Mouse (Mus musculus) lung, adult 2 months (tissue): ENCODE measurements at regions not wholly inside any gene's neighbourhood (a gene's known extent, or its start where the extent isn't known, plus 50 kb on each side); places are given as distances from the start of the nearest gene placed in this dataset.

Experiments used
- DNase-seq: peaks from one replicate; pipeline ENCODE4 v3.0.0; 2022
- H3K4me1 ChIP-seq: fragments of 200-500 bp; 2 replicates; pipeline ENCODE4 v1.6.1; 2011; ENCODE audit warnings: low read length; ENCODE audit not compliant: control insufficient read depth, insufficient read depth
- H3K4me3 ChIP-seq: fragments of 200-500 bp; replicated peaks from 2 replicates; pipeline ENCODE3; 2011; ENCODE audit warnings: low read depth, mild to moderate bottlenecking, control low read depth, low read length; ENCODE audit errors: extremely low read depth
- CTCF ChIP-seq: fragments of 200-500 bp; IDR thresholded peaks from 2 replicates; pipeline ENCODE4 v1.5.1; 2011; ENCODE audit warnings: mild to moderate bottlenecking, low read length, control low read depth; ENCODE audit not compliant: insufficient read depth
- POLR2A ChIP-seq: fragments of 200-500 bp; IDR thresholded peaks from 2 replicates; pipeline ENCODE4 v1.6.1; 2011; ENCODE audit warnings: low read depth, mild to moderate bottlenecking, control low read depth, low read length, borderline replicate concordance; ENCODE audit errors: extremely low read depth
- WGBS: fragments of 180-500 bp; shearing (Covaris S2); methylation state at CpG from one replicate; pipeline ENCODE4 v1.1.7; 2018; 5-methylcytosine and 5-hydroxymethylcytosine counted together

DNA sequence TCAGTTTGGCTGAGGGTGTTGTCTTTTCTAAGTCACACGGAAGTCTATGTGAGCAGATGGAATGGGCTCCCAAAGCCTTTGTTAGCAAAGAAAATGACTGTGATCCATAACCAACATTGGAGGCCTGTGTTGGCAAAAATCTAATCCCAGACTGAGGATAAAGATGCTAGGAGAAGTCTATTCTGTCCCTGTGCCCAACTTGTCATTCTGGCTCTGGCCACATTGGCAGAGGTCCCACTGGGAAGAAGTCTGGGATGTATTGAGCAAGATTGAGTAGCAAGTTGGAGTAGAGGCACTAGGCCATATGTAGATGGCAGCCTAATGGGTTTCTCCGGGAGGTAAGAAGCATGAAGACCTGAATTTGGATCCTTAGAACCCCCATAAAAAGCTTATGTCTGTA lies 54.1 kb downstream of the Nog start:
- DNase-seq, result no peak
- WGBS, result 93% methylated on average over 2 of the region's 2 CpGs
- no peak overlapping the region for H3K4me3 ChIP-seq
- TF ChIP-seq CTCF, result no peak
- no peak for TF ChIP-seq POLR2A
- no peaks in the 10 kb centered on the region for H3K4me1 ChIP-seq

DNA sequence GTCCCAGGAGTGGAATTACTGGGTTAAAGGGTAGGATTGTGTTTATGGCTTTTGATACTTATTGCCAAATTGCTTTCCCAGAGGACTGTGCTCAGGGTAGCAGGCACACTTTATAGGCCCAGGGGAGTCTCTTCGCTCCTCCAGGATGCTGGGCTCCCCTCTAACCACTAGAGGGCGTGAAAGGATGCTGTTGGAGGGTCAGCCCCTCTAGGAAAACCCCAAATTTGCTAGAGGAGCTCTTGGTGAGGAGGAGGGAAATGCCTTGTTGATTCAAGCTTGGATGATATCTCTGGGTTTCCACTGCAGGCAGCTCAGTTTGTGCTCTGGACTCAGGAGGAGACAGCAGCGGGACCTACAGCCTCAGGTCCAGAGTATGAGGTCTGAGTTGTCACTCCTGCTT lies 58.8 kb downstream of the Nog start:
- TF ChIP-seq POLR2A (no peak), CTCF (0 out of 2 replicates have a peak, but pooled peaks have one; percentile 13)
- Histone ChIP-seq H3K4me3 (no peak overlapping the region), H3K4me1 (no peaks in the 10 kb centered on the region)
- no peak for DNase-seq
- WGBS, result 37% methylated on average over 3 of the region's 3 CpGs

DNA sequence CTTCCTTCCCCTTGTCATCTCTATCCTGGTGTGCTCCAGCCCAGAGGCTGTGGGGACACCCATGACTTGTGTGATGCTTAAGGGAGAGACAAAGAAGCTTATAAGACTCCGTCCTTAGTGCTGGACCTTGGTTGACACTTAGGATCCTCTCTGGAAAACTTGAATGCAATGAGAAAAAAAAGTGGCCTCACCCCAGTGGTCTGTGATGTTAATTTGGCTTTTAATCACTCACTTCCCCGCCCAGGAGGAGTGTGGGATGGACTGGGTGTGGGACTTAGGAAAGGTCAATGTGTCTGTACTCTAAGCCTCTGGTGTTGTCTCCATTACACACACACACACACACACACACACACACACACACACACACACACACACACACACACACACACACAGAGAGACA lies 60.0 kb downstream of the Nog start:
- TF ChIP-seq POLR2A, result no peak
- no peak for TF ChIP-seq CTCF
- no peak overlapping the region for H3K4me3 ChIP-seq
- no peaks in the 10 kb centered on the region for H3K4me1 ChIP-seq
- WGBS, result 77% methylated on average over 2 of the region's 2 CpGs
- DNase-seq, result no peak

DNA sequence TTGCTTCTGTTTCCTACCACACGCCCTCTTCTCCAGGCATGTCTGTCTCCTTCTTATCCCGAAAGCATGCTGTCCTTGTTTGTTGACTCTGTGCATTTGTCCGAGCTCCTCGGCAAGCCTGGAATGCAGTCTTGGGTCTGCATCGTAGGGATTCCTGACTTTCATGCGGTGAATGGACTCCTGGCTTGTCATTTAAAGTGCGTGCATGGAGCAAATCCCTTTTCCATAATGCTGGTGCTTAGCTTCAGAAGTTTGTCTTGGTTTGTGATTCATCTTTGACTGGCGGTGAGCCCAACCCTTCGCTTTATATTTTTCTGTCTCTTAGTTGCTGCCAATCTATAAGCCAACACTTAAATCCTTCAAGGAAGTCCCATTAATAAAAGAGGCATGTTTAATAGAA lies 62.2 kb downstream of the Nog start:
- no peak overlapping the region for H3K4me3 ChIP-seq
- no peaks in the 10 kb centered on the region for H3K4me1 ChIP-seq
- 28% methylated on average over 9 of the region's 9 CpGs for WGBS
- TF ChIP-seq POLR2A, result no peak
- no peak for DNase-seq

DNA sequence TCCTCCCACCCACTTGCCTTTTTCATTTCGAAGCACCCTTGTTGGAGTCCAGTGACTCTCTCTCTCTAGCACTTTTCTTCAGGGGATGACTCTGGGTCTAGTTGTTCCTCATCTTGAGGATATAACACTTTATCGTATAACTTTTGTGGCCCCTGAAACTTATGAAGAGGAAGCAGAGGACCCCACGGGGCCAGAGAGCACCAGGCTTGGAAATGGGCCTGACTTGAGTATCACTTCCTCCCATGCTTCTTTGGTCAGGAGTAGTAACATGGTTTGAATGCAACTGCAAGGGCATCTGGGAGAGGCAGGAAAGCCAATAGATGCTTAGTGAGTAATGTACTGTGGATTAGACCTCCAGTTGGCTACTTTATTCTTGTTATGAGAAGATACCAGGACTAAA lies 65.2 kb downstream of the Nog start:
- no peak for DNase-seq
- no peak for TF ChIP-seq POLR2A
- TF ChIP-seq CTCF, result no peak
- Histone ChIP-seq H3K4me1 (no peaks in the 10 kb centered on the region), H3K4me3 (no peak overlapping the region)
- 86% methylated on average over 3 of the region's 3 CpGs for WGBS

DNA sequence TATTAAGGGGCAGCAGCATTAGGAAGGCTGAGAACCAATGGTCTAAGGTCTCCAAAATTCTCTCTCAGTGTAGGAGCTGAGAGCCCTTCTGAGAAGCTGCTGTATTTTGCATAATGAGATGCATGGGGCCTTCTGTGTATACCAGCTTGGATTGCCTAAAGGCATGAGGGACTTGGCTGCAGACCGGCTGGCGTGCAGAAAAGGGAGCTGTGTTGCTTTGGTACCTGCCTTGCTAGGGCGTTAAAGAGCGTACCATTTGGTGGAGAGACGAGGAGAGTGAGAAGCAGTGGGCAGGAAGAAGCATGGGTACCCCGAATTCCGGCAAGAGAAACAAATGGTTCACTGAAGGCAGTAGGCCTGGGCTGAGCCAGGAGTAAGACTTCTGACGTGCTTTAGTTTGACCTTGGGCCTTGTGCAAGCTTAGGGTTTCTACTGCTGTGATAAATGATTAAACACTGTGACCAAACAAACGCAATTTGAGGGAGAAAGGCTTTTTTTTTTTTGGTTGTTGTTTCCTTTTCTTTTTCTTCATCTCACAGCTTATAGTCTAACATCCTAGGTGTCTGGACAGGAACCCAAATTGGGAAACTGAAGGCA lies 69.2 kb downstream of the Nog start:
- TF ChIP-seq CTCF (no peak), POLR2A (no peak)
- Histone ChIP-seq H3K4me1 (no peaks in the 10 kb centered on the region), H3K4me3 (no peak overlapping the region)
- 73% methylated on average over 9 of the region's 9 CpGs for WGBS
- no peak for DNase-seq

DNA sequence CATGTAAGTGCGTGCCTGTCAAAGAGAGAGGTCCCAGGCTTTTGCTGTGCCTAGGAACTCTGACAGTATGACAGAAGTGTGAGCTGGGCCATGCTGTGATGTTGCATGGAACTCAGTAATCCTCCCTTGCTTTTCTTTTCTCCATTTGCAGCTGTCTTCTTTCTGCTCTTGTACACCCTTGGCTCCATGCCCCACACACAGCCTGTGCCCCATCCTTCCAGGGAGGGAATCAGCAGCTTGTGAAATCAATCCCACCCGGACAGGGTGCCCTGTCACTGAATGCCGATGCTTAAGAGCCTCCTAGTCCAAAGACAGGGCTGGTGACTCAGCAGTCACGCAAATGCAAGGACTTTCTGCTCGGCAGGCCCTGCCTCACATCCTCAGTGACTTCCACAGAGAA lies 72.4 kb downstream of the Nog start:
- H3K4me1 ChIP-seq, result no peaks in the 10 kb centered on the region
- no peak overlapping the region for H3K4me3 ChIP-seq
- TF ChIP-seq POLR2A (no peak), CTCF (no peak)
- WGBS, result 55% methylated on average over 5 of the region's 5 CpGs
- no peak for DNase-seq

DNA sequence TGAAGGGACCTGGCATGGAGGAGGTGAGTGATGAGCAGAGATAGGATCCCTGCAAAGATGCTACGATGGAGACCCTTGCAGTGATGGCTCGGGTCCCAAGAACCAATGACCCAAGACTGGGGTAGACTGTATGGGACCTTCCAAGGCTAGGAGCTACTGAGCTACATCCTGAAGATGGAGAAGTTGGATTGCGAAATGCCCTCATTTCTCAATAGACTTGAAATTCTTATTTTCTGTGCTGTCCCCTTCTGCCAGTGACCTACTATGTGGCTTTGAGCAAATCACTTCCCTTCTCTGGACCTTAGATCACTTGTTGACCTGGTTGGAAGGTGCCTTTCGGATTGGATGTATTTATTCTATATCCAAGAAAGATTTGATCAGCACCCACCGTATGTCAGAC lies 88.9 kb downstream of the Nog start:
- WGBS, result 77% methylated on average over 5 of the region's 5 CpGs
- DNase-seq, result no peak
- no peak overlapping the region for H3K4me3 ChIP-seq
- TF ChIP-seq CTCF, result no peak
- no peak for TF ChIP-seq POLR2A
- no peaks in the 10 kb centered on the region for H3K4me1 ChIP-seq

DNA sequence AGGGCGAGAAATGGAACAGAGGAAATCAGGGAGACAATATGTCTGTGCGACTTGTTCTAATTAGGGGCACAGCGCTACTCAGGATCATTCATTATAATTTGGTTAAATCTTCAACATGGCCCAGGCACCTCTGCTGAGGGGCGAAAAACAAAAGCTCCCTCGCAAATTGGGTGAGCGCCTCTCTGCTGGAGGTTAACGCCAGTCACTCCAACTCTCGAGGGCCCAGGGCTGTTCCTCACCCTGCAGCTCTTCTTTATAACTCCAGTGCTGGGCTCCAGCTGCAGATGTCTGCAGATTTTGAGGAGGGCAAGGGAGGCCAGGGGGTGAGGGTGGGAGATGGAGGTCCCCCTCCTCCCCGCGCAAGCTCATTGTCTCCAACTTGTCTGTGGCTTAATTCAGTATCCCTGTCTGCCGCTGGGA lies 92.6 kb downstream of the Nog start:
- TF ChIP-seq CTCF (no peak), POLR2A (no peak)
- no peak for DNase-seq
- Histone ChIP-seq H3K4me1 (no peaks in the 10 kb centered on the region), H3K4me3 (no peak overlapping the region)
- 54% methylated on average over 11 of the region's 11 CpGs for WGBS

DNA sequence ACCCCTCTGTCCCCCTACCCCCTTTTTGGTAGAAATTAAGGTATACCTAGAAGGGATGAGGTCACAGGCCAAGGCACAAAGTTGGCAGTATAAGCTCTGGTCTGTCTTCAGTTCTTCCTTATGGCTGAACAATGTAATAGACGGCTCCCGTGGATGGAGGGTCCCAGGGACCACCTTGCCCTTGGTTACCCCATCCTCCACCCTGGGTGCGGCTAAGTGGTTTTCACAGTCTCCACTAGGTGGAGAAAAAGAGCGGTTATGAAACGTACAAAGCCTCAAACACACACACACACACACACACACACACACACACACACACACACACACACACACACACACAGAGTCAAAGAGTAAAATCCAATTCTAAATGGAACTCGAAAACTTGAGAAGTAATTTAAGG lies 93.1 kb downstream of the Nog start:
- H3K4me3 ChIP-seq, result no peak overlapping the region
- TF ChIP-seq POLR2A (no peak), CTCF (no peak)
- no peaks in the 10 kb centered on the region for H3K4me1 ChIP-seq
- WGBS, result 49% methylated on average over 6 of the region's 6 CpGs
- no peak for DNase-seq

DNA sequence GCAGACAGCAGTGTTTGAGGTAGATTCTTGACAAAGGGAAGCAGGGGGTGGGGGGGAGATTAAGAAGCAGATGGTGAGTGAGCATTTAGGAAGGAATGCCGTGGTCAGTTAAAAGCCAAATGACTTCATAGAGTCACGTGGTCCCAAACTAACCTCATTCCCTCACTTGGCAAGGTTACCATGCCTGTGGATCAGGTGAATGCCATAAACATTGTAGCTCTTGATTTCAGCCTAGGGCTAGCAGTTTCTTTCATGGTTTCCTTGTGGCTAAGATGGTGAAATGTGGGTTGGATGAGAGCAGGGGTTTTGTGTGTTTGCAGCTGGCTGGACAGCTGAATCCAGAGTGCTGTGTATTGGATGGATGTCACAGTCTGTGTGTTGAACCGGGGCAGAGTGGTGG lies 95.3 kb downstream of the Nog start:
- no peak for TF ChIP-seq POLR2A
- no peak for TF ChIP-seq CTCF
- WGBS, result 37% methylated on average over 3 of the region's 3 CpGs
- Histone ChIP-seq H3K4me1 (no peaks in the 10 kb centered on the region), H3K4me3 (no peak overlapping the region)
- DNase-seq, result no peak
